Mouse (Mus musculus) stomach, postnatal 0 days (tissue): ENCODE measurements around the gene Olfr575.

Experiments
- CTCF ChIP-seq: IDR thresholded peaks from 2 replicates; pipeline ENCODE4 v1.5.1; 2016; ENCODE audit warnings: antibody characterized with exemption, low read depth, mild to moderate bottlenecking, moderate library complexity
- EP300 ChIP-seq: optimal IDR thresholded peaks from 2 replicates; pipeline ENCODE3; 2016; ENCODE audit warnings: antibody characterized with exemption

- peak; percentile 87 for TF ChIP-seq CTCF
- TF ChIP-seq EP300: no peak
Observed at GRCm38 (mm10) chr7:102919632-102920031, 38.9 kb downstream of the Olfr575 start.
